Mouse (Mus musculus) liver, embryonic 12.5 days (tissue): ENCODE measurements around the gene Tmem107. TPM values are rescaled to one million over a fixed set of nuclear protein-coding genes. Genes with fewer than 3 reads are reported as not detected.

ENCODE experiments used
- ATAC-seq: fragments of 200-750 bp; cut with Nextera tagmentation; 2 replicates; pipeline ENCODE4 v1.8.0; 2017; ENCODE audit warnings: moderate number of reproducible peaks, mild to moderate bottlenecking, moderate library complexity
- H3K27ac ChIP-seq: fragments of 300-500 bp; sonication (generic); 2 replicates; pipeline ENCODE4 v1.5.1; 2016; ENCODE audit warnings: mild to moderate bottlenecking
- H3K27me3 ChIP-seq: fragments of 300-500 bp; sonication (generic); replicated peaks from 2 replicates; pipeline ENCODE4 v1.6.1; 2016; ENCODE audit warnings: mild to moderate bottlenecking, moderate library complexity
- H3K36me3 ChIP-seq: fragments of 300-500 bp; sonication (generic); 2 replicates; pipeline ENCODE4 v1.6.1; 2016; ENCODE audit warnings: mild to moderate bottlenecking, moderate library complexity
- H3K4me1 ChIP-seq: fragments of 300-500 bp; sonication (generic); 2 replicates; pipeline ENCODE4 v1.6.1; 2016
- H3K4me2 ChIP-seq: fragments of 300-500 bp; sonication (generic); 2 replicates; pipeline ENCODE4 v1.6.1; 2016; ENCODE audit warnings: mild to moderate bottlenecking, moderate library complexity
- H3K4me3 ChIP-seq: fragments of 300-500 bp; sonication (generic); 2 replicates; pipeline ENCODE4 v1.5.1; 2016; ENCODE audit warnings: mild to moderate bottlenecking, moderate library complexity
- H3K9ac ChIP-seq: fragments of 300-500 bp; sonication (generic); 2 replicates; pipeline ENCODE4 v1.6.1; 2016; ENCODE audit warnings: mild to moderate bottlenecking, moderate library complexity
- H3K9me3 ChIP-seq: fragments of 300-500 bp; sonication (generic); replicated peaks from 2 replicates; pipeline ENCODE4 v1.6.1; 2016; ENCODE audit warnings: mild to moderate bottlenecking, moderate library complexity
- WGBS: fragments of 180-500 bp; shearing (Covaris S2); methylation state at CpG from one replicate; pipeline ENCODE4 v1.1.7; 2016; ENCODE audit not compliant: insufficient replicate concordance; 5-methylcytosine and 5-hydroxymethylcytosine counted together
- polyA plus RNA-seq: library from polyadenylated mRNA; unstranded; fragments of >200 nt; fragmentation: Nextera tagmentation; extraction: Ambion mirVana; gene quantifications from 2 replicates; pipeline ENCODE4 v1.2.1, GENCODE M21; 2016

The Tmem107 gene
- polyA plus RNA-seq, 1 experiment from 2014 or later = 34.8 TPM

- ATAC-seq = no peak
- Histone ChIP-seq H3K4me3 (no peak overlapping the region), H3K36me3 (peaks cover 84% of the 10 kb centered on the region)
Observed at GRCm38 (mm10) chr11:69106299-69106698, 35.7 kb downstream of the Tmem107 start.

GRCm38 (mm10) chr11:69106842-69107241 lies 36.2 kb downstream of the Tmem107 start:
- Histone ChIP-seq H3K27ac (no peak overlapping the region), H3K4me3 (no peak overlapping the region), H3K36me3 (peaks cover 78% of the 10 kb centered on the region), H3K4me2 (no peak overlapping the region), H3K27me3 (peaks cover 2% of the 10 kb centered on the region; the same call in 1 of the 2 replicates), H3K4me1 (peaks cover 25% of the 10 kb centered on the region), H3K9ac (no peak overlapping the region), H3K9me3 (no peaks in the 10 kb centered on the region)
- WGBS = 86% methylated on average over 11 of the region's 11 CpGs
- ATAC-seq = no peak

More at GRCm38 (mm10) chr11:69106299-69106698, 35.7 kb downstream of the Tmem107 start:
- Histone ChIP-seq H3K4me2 (no peak overlapping the region), H3K4me1 (peaks cover 19% of the 10 kb centered on the region), H3K9me3 (no peaks in the 10 kb centered on the region), H3K27me3 (no peaks in the 10 kb centered on the region), H3K9ac (no peak overlapping the region), H3K27ac (no peak overlapping the region)
- WGBS = 81% methylated on average over 11 of the region's 11 CpGs

GRCm38 (mm10) chr11:69107676-69108075 lies 37.1 kb downstream of the Tmem107 start:
- Histone ChIP-seq H3K9ac (no peak overlapping the region), H3K27me3 (peaks cover 10% of the 10 kb centered on the region), H3K9me3 (no peaks in the 10 kb centered on the region), H3K36me3 (peaks cover 70% of the 10 kb centered on the region), H3K4me3 (no peak overlapping the region), H3K4me1 (peaks cover 32% of the 10 kb centered on the region), H3K4me2 (no peak overlapping the region), H3K27ac (no peak overlapping the region)
- 75% methylated on average over 11 of the region's 11 CpGs for WGBS
- no peak for ATAC-seq

GRCm38 (mm10) chr11:69108223-69108622 lies 37.6 kb downstream of the Tmem107 start:
- H3K36me3 ChIP-seq = peaks cover 64% of the 10 kb centered on the region
- peaks cover 32% of the 10 kb centered on the region for H3K4me1 ChIP-seq
- H3K4me2 ChIP-seq = no peak overlapping the region
- H3K4me3 ChIP-seq = no peak overlapping the region
- no peak for ATAC-seq
- H3K9ac ChIP-seq = no peak overlapping the region
- no peaks in the 10 kb centered on the region for H3K9me3 ChIP-seq
- H3K27ac ChIP-seq = no peak overlapping the region
- peaks cover 16% of the 10 kb centered on the region for H3K27me3 ChIP-seq
- WGBS = 82% methylated on average over 9 of the region's 9 CpGs

GRCm38 (mm10) chr11:69109032-69109900 lies 38.7 kb downstream of the Tmem107 start:
- Histone ChIP-seq H3K4me2 (peak overlapping the region; percentile 70), H3K9ac (peak overlapping the region; percentile 53; the same call in 1 of the 2 replicates), H3K27ac (peak overlapping the region; percentile 67; the same call in 1 of the 2 replicates), H3K4me3 (0 out of 2 replicates have a peak overlapping the region, but pooled peaks have one; percentile 57), H3K27me3 (peaks cover 22% of the 10 kb centered on the region), H3K36me3 (peaks cover 54% of the 10 kb centered on the region), H3K4me1 (peaks cover 32% of the 10 kb centered on the region), H3K9me3 (no peaks in the 10 kb centered on the region)
- WGBS = 79% methylated on average over 13 of the region's 13 CpGs
- no peak for ATAC-seq

- H3K4me2 ChIP-seq = peak overlapping the region; percentile 70
- H3K27ac ChIP-seq = peak overlapping the region; percentile 67
- ATAC-seq = peak; percentile 78
- peaks cover 42% of the 10 kb centered on the region for H3K36me3 ChIP-seq
- peaks cover 32% of the 10 kb centered on the region for H3K4me1 ChIP-seq
- peak overlapping the region; percentile 57 for H3K4me3 ChIP-seq
- H3K27me3 ChIP-seq = peaks cover 24% of the 10 kb centered on the region
- WGBS = under 1% methylated on average over 30 of the region's 30 CpGs
- H3K9ac ChIP-seq = peak overlapping the region; percentile 53
- H3K9me3 ChIP-seq = no peaks in the 10 kb centered on the region
Observed at GRCm38 (mm10) chr11:69110319-69111046, 39.9 kb downstream of the Tmem107 start.

- 0 out of 2 replicates have a peak overlapping the region, but pooled peaks have one; percentile 33 for H3K27ac ChIP-seq
- WGBS = 4% methylated on average over 21 of the region's 21 CpGs
Observed at GRCm38 (mm10) chr11:69111051-69111810, 40.6 kb downstream of the Tmem107 start.

GRCm38 (mm10) chr11:69111865-69112264 lies 41.3 kb downstream of the Tmem107 start:
- H3K9ac ChIP-seq = no peak overlapping the region
- ATAC-seq = no peak
- H3K27ac ChIP-seq = no peak overlapping the region
- peaks cover 36% of the 10 kb centered on the region for H3K4me1 ChIP-seq
- peaks cover 28% of the 10 kb centered on the region for H3K27me3 ChIP-seq
- H3K9me3 ChIP-seq = no peaks in the 10 kb centered on the region
- H3K36me3 ChIP-seq = peaks cover 28% of the 10 kb centered on the region
- H3K4me2 ChIP-seq = peak overlapping the region; percentile 70
- WGBS = 34% methylated on average over 4 of the region's 4 CpGs
- H3K4me3 ChIP-seq = peak overlapping the region; percentile 57; the same call in 1 of the 2 replicates

More at GRCm38 (mm10) chr11:69111051-69111810, 40.6 kb downstream of the Tmem107 start:
- peak overlapping the region; percentile 70 for H3K4me2 ChIP-seq
- H3K9me3 ChIP-seq = no peaks in the 10 kb centered on the region
- no peak for ATAC-seq
- H3K4me1 ChIP-seq = peaks cover 32% of the 10 kb centered on the region
- peak overlapping the region; percentile 50 for H3K9ac ChIP-seq
- peaks cover 34% of the 10 kb centered on the region for H3K36me3 ChIP-seq
- H3K27me3 ChIP-seq = peaks cover 28% of the 10 kb centered on the region
- H3K4me3 ChIP-seq = peak overlapping the region; percentile 57

- Histone ChIP-seq H3K27me3 (peaks cover 30% of the 10 kb centered on the region), H3K27ac (no peak overlapping the region), H3K9me3 (no peaks in the 10 kb centered on the region), H3K36me3 (peaks cover 7% of the 10 kb centered on the region), H3K4me2 (no peak overlapping the region), H3K4me1 (peaks cover 46% of the 10 kb centered on the region), H3K9ac (no peak overlapping the region), H3K4me3 (no peak overlapping the region)
- WGBS = 31% methylated on average over 3 of the region's 3 CpGs
- no peak for ATAC-seq
Observed at GRCm38 (mm10) chr11:69114018-69114417, 43.4 kb downstream of the Tmem107 start.

- no peak for ATAC-seq
- 63% methylated on average over 3 of the region's 3 CpGs for WGBS
- H3K9me3 ChIP-seq = no peaks in the 10 kb centered on the region
- peaks cover under 1% of the 10 kb centered on the region for H3K36me3 ChIP-seq
- no peak overlapping the region for H3K27ac ChIP-seq
- no peak overlapping the region for H3K9ac ChIP-seq
- peaks cover 36% of the 10 kb centered on the region for H3K27me3 ChIP-seq
- H3K4me3 ChIP-seq = no peak overlapping the region
- H3K4me2 ChIP-seq = no peak overlapping the region
- peaks cover 46% of the 10 kb centered on the region for H3K4me1 ChIP-seq
Observed at GRCm38 (mm10) chr11:69114621-69115020, 44.0 kb downstream of the Tmem107 start.

- Histone ChIP-seq H3K9ac (no peak overlapping the region), H3K27me3 (peaks cover 56% of the 10 kb centered on the region), H3K27ac (no peak overlapping the region), H3K36me3 (no peaks in the 10 kb centered on the region), H3K4me2 (peak overlapping the region; percentile 99), H3K9me3 (no peaks in the 10 kb centered on the region), H3K4me3 (no peak overlapping the region), H3K4me1 (peaks cover 52% of the 10 kb centered on the region)
- WGBS = 51% methylated on average over 5 of the region's 5 CpGs
- no peak for ATAC-seq
Observed at GRCm38 (mm10) chr11:69116843-69117242, 46.2 kb downstream of the Tmem107 start.
